Mouse (Mus musculus) erythroblast, embryonic 14.5 days (primary cell): ENCODE measurements around the gene Gm43720.

ENCODE experiments used
- GATA1 ChIP-seq: IDR thresholded peaks from 2 replicates; pipeline ENCODE4 v1.6.1; 2012; ENCODE audit warnings: low read length, inconsistent platforms, mixed read lengths
- TAL1 ChIP-seq: IDR thresholded peaks from 3 replicates; pipeline ENCODE4 v1.6.1; 2012; ENCODE audit warnings: low read length, inconsistent platforms, mixed read lengths

- TF ChIP-seq TAL1 (no peak), GATA1 (no peak)
These were observed 23.7 kb downstream of the Gm43720 start for GRCm38 (mm10) chr5:138256094-138256467.
